Mouse (Mus musculus): ENCODE data around the gene Armc6.

Armc6 gene

DNA sequence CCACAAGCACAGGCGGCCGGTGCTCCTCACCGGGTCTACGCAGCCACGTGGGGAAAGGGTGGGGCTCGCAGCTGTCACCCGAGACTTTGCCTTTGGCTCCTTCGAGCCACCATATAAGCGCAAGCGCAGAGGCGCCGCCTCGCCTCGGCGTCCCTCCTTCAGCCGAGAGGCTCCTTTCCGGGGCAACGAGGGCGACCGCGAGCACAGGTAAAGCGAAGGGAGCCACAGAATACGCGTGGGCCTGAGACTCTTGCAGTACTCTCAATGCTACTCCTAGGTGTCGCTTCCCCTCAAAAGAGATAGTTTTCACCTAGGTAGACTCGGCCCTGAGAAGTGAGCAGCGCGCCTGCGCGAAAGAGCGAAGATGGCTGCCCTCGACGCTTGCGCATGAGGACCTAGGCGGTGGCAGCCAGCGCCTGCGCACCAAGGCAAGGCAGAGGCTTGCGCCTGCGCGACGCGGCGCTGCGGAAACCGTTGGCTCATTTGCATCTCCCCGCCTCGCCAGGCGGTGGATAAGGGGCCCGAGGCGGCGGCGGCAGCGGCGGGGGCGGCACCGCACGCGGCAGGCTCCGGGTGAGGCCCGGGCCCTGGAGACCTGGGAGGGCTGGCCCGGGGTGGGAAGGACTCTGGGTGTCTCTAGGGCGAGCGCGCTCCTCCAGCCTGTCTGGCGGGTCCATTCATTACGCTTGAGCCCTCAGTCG lies at the start of gene Armc6, which contains the start of gene Sugp2:
TSS of gene Armc6 (minus strand) at position 387 of the 701 bp plus-strand sequence.
TSS of gene Sugp2 (plus strand) at position 147 of the 701 bp plus-strand sequence.
- DNase-seq, result peak; percentile 95

- peak; percentile 18 for DNase-seq
Observed at GRCm38 (mm10) chr8:70283136-70284077, 49.1 kb upstream of the Armc6 start.

GRCm38 (mm10) chr8:70282603-70283135 lies 48.4 kb upstream of the Armc6 start, which contains the start of gene Homer3:
TSS of gene Homer3 (plus strand) at chr8:70282827.
- peak; percentile 88 to 93 for DNase-seq

DNA sequence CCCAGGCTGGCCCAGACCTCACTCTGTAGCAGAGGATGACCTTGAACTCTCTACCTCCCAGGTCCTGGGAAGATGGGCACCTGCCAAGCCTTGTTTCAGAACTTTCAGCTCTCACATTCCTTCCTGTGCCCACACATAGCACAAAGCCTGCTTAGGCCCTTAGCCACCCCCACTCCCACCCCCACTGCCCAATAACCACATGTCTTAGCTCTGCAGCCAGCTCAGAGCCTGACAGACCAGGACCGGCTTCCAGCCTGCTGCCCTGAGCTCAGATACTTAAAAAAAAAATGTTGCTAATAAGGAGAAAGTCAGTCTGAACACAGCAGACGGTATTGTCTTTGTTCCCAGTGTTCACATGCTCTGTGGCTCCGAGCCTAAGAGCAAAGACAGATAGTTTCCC lies 46.7 kb upstream of the Armc6 start:
- DNase-seq, result no peak

- DNase-seq, result no peak
Observed at GRCm38 (mm10) chr8:70279266-70279665, 45.0 kb upstream of the Armc6 start.

- no peak for DNase-seq
Observed at GRCm38 (mm10) chr8:70278175-70278574, 43.9 kb upstream of the Armc6 start.

DNA sequence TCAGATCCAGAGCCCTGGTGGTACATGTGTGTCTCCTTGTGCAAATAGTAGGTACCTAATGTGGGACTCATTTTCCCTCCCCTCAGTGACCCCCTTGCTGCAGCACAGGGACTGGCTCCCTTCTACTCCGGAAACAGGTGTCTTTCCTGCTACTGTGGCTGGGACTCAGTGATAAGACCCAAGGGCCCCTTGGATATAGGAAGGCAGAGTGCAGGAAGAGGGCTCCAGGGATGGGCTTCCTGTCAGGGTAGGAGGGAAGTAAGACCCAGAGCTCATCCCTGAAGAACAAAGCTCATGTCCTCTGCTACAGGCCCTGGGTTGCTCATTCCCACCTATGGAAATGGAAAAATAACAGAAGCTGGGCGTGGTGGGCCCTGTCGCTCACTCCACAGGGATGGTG lies 42.2 kb upstream of the Armc6 start:
- DNase-seq, result peak; percentile 29 to 48

GRCm38 (mm10) chr8:70274350-70274749 lies 40.1 kb upstream of the Armc6 start:
- DNase-seq, result no peak

DNA sequence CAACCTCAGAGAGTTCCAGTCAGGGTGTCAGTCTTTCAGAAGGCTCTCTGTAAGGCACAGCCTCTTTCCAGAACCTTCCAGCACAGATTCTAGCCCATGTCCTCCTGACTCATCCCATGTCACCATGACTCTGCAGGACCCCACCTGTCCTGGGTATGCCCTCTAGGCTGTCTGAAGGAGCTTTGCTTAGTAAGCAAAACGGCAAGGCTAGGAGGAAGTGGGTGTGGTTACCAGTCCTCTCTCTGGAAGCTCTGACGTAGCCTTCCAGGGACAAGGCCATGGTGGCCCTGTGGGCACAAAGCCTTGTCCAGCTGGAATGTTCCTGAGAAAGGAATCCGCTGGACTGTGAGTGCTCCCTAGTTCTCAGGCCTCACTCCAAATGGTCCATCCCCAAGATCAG lies 38.7 kb upstream of the Armc6 start:
- DNase-seq, result peak; percentile 14 to 19

DNA sequence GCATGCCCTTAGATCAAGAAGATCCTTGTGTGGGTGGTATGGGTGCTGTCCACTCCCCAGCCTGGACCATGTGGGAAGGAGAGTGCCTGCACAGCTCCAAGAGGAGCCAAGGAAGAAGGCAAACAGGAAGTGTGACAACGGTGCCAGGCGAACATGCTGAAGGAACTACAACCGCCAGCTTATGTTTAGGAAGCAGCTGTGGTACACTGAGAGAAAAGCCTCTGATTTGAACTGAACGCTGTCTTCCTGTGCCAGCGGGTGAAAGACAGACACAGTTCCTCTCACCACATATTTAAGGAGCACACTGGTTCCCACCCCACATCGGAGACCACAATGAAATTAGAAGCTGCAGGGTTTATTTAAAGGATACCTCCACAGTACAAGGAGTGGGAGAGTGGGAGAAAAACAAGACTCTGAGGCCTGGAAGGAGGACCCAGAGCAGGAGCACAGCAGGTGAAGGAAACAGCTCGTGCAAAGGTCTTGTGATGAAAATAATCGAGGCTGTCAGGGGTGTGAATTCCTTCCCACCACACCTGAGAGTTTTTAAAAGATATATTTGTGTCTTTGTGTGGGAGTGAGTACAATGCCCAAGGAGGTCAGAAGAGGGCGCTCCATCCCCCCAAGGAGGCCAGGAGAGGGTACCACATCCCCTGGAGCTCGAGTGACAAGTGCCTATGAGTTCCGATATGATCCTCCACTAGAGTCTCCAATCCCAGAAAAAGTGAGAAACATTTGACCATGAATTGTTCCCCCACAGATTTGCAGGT lies 34.7 kb upstream of the Armc6 start:
- peak in 1 of 2 experiments; percentile 32 for DNase-seq

- no peak for DNase-seq
Observed at GRCm38 (mm10) chr8:70268311-70268710, 34.0 kb upstream of the Armc6 start.

DNA sequence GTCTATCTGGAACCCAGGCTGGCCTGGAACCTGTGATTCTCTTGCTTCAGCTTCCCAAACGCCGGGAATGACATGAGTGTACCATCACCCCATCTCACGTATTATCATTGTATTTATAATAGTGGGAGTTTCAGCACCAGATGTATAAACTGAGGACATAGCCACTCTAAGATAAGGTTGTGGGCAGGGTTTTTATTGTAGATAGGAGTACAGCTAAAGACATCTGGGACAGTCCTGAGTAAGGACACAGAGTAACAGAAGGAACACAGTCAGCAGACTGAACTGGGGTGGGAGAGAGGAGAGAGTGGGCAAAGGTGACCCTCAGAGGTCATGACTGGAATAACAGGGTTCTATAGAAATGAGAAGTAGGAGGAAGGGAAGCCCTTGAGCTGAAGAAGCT lies 33.4 kb upstream of the Armc6 start:
- DNase-seq, result no peak

DNA sequence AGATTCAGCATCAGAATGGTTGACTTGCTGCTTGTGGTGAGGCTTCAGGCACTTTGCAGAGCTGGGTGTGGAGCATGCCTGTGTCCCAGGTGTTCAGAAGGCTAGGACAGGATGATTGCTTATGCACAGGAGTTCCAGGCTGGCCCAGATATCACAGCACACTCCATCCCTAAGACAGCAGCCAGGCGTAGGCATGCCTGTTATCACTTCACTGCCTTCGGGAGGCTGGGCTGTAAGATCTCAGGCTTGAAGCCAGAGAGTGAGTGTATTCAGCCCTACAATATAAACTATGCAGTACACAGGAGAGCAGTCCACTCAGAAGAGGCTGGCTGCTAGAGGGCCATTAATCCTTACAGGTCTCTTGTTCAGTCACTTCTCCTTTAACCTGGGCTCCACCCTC lies 24.8 kb upstream of the Armc6 start:
- DNase-seq, result no peak

- DNase-seq, result no peak
Observed at GRCm38 (mm10) chr8:70258600-70258999, 24.3 kb upstream of the Armc6 start.

GRCm38 (mm10) chr8:70257456-70257855 lies 23.2 kb upstream of the Armc6 start:
- DNase-seq, result no peak

DNA sequence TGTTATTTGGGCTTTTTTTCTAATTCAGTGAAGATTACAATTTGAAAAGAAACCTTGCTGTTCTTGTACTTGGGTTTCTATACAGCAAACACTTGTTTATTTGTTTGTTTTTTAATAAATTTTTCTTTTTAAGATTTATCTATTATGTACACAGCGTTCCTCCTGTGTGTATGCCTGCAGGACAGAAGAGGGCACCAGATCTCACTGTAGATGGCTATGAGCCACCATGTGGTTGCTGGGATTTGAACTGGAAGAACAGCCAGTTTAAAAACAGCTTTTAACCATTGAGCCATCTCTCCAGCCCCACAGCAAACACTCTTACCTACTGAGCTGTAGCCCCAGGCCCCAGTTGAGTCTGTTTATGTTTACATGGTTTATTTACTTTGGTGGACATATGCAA lies 20.4 kb upstream of the Armc6 start:
- DNase-seq, result no peak

DNA sequence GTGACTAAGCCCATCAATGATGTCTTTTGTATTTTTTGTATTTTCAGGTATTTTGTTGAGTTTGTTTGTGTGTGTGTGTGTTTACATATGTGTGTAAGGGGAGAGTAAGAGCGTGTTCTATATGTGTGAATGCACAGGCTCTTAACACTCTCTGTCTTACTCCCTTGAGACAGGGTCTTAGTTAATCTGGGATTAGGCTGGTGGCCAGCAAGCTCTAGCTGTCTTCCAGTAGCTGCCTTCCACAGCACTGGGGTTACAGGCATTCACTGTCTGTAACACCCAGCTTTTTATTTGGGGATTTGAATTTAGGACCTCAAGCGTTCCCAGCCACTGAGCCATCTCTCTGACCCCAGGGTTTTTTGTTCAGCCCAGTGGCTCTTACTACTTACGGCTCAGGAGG lies 13.6 kb upstream of the Armc6 start:
- DNase-seq, result no peak

DNA sequence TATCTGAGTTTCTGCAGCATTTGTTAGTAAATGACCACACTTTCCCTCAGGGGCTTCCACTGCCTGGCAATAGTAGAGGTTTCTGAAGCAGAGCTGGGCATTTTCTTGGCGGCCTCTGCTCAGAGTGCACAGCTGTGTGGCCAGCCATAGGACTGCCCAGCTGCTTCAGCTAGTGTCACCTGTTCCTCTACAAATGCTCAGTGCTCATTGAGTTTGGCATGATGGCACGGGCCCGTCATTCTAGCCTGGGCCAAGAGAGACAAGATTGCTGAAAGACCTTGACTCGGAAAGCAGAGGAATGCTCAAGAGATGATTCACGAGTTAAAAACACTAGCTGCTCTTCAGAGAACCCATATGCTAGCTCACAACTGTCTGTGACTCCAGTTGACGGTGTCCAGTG lies 12.4 kb upstream of the Armc6 start:
- DNase-seq, result no peak

DNA sequence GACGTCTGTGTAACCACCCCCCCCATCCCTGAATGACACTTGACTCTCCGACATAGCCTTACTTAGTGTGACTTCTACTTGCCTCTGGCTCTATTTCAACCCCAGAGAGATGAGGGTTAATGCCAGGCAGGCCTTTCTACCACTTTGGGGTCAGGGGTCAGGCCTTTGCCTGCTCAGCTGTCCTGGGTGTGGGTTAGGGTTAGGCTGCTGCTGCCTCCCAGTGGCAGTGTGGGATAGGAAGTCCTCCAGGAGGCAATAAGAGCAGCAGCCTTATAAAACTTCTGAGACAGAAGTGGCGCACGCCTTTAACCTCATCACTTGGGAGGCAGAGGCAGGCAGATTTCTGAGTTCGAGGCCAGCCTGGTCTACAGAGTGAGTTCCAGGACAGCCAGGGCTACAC lies 6.4 kb upstream of the Armc6 start:
- peak in 1 of 2 experiments; percentile 19 for DNase-seq

DNA sequence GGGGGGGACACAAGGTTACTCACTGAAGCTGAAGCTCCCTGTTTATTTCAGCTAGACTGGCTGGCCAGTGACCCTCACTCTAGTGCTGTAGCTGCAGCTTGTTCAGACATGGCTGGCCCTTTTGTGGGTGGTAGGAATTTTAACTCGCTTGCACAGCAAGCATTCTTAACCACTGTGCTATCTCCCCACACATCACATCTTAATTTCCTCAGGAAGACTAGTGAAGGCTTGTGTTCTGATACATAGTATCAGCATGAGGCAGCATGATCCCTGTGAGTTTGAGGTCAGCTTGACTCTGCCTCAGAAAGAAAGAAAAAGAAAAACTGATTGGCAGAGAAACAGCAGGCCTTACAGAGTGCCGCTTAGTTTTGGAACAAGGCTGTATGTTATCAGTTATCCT lies 3.6 kb upstream of the Armc6 start:
- no peak for DNase-seq

DNA sequence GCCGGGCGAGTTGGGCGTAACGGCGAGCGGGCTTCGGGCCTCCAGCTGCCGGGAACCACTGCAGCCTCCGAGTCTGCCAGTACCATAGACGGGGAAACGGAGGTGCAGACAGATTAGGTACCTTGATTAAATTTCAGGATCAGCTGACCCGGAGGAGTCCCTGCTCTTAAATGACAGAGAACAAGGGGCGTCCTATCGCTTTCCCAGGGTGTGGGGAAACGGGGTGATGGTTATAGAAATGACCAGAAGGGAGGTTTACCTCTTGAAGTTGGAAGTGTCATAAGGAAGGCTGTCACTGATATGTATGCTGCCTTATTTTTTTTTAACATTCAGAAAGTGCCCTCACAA lies 489 bp upstream of the Armc6 start:
- peak in 1 of 2 experiments; percentile 20 for DNase-seq

GRCm38 (mm10) chr8:70233606-70234005 lies 660 bp downstream of the Armc6 start:
- no peak for DNase-seq

- no peak for DNase-seq
Observed at GRCm38 (mm10) chr8:70230837-70231236, 3.4 kb downstream of the Armc6 start.

Data from kidney, adult 8-10 months (tissue).